Mouse (Mus musculus) lung, embryonic 16.5 days (tissue): Measurements from ENCODE around the gene Tspan15. TPM values are rescaled to one million over a fixed set of nuclear protein-coding genes. Genes with fewer than 3 reads are reported as not detected.

Source experiments
- ATAC-seq: fragments of 200-750 bp; cut with Nextera tagmentation; 2 replicates; pipeline ENCODE4 v1.8.0; 2017; ENCODE audit warnings: low read depth, mild to moderate bottlenecking, moderate library complexity
- H3K27ac ChIP-seq: fragments of 300-500 bp; sonication (generic); 2 replicates; pipeline ENCODE4 v1.5.1; 2014; ENCODE audit warnings: mild to moderate bottlenecking, control low read depth, low read length
- H3K27me3 ChIP-seq: fragments of 300-500 bp; sonication (generic); 2 replicates; pipeline ENCODE4 v1.6.1; 2014; ENCODE audit warnings: low read depth, low read length, mixed read lengths; ENCODE audit not compliant: control insufficient read depth, insufficient read depth
- H3K36me3 ChIP-seq: fragments of 300-500 bp; sonication (generic); 2 replicates; pipeline ENCODE4 v1.6.1; 2014; ENCODE audit warnings: low read length; ENCODE audit not compliant: control insufficient read depth, insufficient read depth
- H3K4me1 ChIP-seq: fragments of 300-500 bp; sonication (generic); replicated peaks from 2 replicates; pipeline ENCODE4 v1.6.1; 2014; ENCODE audit warnings: low read length, mixed read lengths; ENCODE audit not compliant: control insufficient read depth, insufficient read depth
- H3K4me2 ChIP-seq: fragments of 300-500 bp; sonication (generic); 2 replicates; pipeline ENCODE4 v1.6.1; 2014; ENCODE audit warnings: low read depth, low read length, control low read depth
- H3K4me3 ChIP-seq: fragments of 300-500 bp; sonication (generic); 2 replicates; pipeline ENCODE4 v1.5.1; 2014; ENCODE audit warnings: mild to moderate bottlenecking, low read length, control low read depth
- H3K9ac ChIP-seq: fragments of 300-500 bp; sonication (generic); 2 replicates; pipeline ENCODE4 v1.6.1; 2014; ENCODE audit warnings: low read length, control low read depth
- H3K9me3 ChIP-seq: fragments of 300-500 bp; sonication (generic); 2 replicates; pipeline ENCODE4 v1.6.1; 2016; ENCODE audit warnings: low read length; ENCODE audit not compliant: control insufficient read depth
- WGBS: fragments of 180-500 bp; shearing (Covaris S2); extraction: QIAGEN DNeasy Blood & Tissue Kit; methylation state at CpG from one replicate; pipeline ENCODE4 v1.1.7; 2014; 5-methylcytosine and 5-hydroxymethylcytosine counted together
- polyA plus RNA-seq: library from polyadenylated mRNA; unstranded; fragments of >200 nt; fragmentation: Nextera tagmentation; extraction: Ambion mirVana; gene quantifications from 2 replicates; pipeline ENCODE4 v1.2.1, GENCODE M21; 2015

Gene Tspan15
- polyA plus RNA-seq, 1 experiment from 2014 or later: 96.1 TPM

- Histone ChIP-seq H3K27me3 (no peaks in the 10 kb centered on the region), H3K4me3 (no peak overlapping the region), H3K36me3 (no peaks in the 10 kb centered on the region), H3K27ac (no peak overlapping the region), H3K9ac (no peak overlapping the region), H3K4me2 (no peak overlapping the region), H3K9me3 (no peaks in the 10 kb centered on the region), H3K4me1 (peaks cover 7% of the 10 kb centered on the region)
- ATAC-seq: no peak
- 82% methylated on average over 27 of the region's 27 CpGs for WGBS
Observed at GRCm38 (mm10) chr10:62252496-62253235, 21.6 kb upstream of the Tspan15 start.

DNA sequence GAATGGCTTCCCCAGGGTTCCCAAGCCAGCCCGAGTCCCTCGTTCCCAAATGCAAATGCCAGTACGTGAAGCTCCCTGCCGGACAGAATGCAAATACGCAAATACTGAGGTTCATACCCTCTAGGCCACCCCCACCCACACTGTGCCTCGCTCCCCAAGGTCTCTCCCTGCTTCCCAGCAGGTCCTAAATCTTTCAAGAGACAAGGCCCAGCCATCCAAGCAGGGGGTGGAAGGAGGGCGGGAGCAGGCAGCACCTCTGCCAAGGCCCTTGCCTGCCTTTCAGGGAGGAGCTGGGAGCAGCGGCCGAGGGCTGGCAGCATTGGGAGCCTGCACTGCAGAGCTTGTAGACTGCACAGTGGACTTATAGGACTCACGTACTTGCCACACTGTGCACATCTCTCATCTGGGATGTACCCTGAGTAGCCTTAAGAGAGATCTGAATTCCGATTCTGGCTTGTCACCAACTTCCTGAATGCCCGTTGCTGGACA lies 21.0 kb upstream of the Tspan15 start, which contains the start of gene Tacr2:
TSS of gene Tacr2 (plus strand) at position 439 of the 489 bp plus-strand sequence.
- Histone ChIP-seq H3K27me3 (no peaks in the 10 kb centered on the region), H3K4me2 (no peak within 1 kb of the TSS), H3K9me3 (no peaks in the 10 kb centered on the region), H3K27ac (no peak within 1 kb of the TSS), H3K4me3 (no peak within 1 kb of the TSS), H3K36me3 (no peaks in the 10 kb centered on the region), H3K9ac (no peak within 1 kb of the TSS), H3K4me1 (peaks cover 13% of the 10 kb centered on the region)
- ATAC-seq: no peak
- 51% methylated on average over 12 of the region's 12 CpGs for WGBS

DNA sequence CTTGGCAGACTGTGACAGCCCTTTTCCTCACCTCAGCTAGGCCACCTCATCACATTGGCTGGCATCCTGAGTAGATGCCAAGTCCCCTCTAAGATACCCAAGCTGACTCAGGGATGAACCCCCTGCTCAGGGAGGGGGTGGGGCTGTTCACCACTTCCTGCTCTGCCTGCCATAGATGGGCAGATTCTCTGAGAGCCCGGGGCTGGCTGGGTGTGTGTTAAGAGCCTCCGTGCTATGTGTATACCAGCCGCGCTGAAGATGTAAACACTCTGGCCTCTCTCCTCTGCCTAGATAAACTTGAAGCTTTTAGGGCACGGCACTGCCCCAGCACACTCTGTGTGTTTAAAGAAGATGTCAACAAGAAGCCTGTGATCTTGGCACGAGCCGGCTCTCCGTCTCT lies 16.8 kb upstream of the Tspan15 start:
- no peak overlapping the region for H3K4me3 ChIP-seq
- no peaks in the 10 kb centered on the region for H3K27me3 ChIP-seq
- peak overlapping the region; percentile 7; the same call in 1 of the 2 replicates for H3K4me2 ChIP-seq
- no peaks in the 10 kb centered on the region for H3K36me3 ChIP-seq
- peak; percentile 87 for ATAC-seq
- H3K9me3 ChIP-seq: no peaks in the 10 kb centered on the region; the same call in 1 of the 2 replicates
- peak overlapping the region; percentile 44 for H3K27ac ChIP-seq
- H3K4me1 ChIP-seq: peaks cover 14% of the 10 kb centered on the region
- 1% methylated on average over 8 of the region's 8 CpGs for WGBS
- H3K9ac ChIP-seq: peak overlapping the region; percentile 43; the same call in 1 of the 2 replicates

GRCm38 (mm10) chr10:62247156-62247555 lies 16.1 kb upstream of the Tspan15 start:
- peak overlapping the region; percentile 44; the same call in 1 of the 2 replicates for H3K27ac ChIP-seq
- no peak for ATAC-seq
- no peaks in the 10 kb centered on the region for H3K27me3 ChIP-seq
- no peaks in the 10 kb centered on the region for H3K36me3 ChIP-seq
- H3K4me2 ChIP-seq: no peak overlapping the region
- H3K4me3 ChIP-seq: no peak overlapping the region
- H3K9ac ChIP-seq: no peak overlapping the region
- no peaks in the 10 kb centered on the region; the same call in 1 of the 2 replicates for H3K9me3 ChIP-seq
- peaks cover 14% of the 10 kb centered on the region for H3K4me1 ChIP-seq
- 54% methylated on average over 3 of the region's 3 CpGs for WGBS

- H3K36me3 ChIP-seq: no peaks in the 10 kb centered on the region
- no peak for ATAC-seq
- 84% methylated on average over 9 of the region's 9 CpGs for WGBS
- no peak overlapping the region for H3K4me2 ChIP-seq
- H3K9me3 ChIP-seq: no peaks in the 10 kb centered on the region; the same call in 1 of the 2 replicates
- peaks cover 14% of the 10 kb centered on the region for H3K4me1 ChIP-seq
- H3K27ac ChIP-seq: no peak overlapping the region
- H3K9ac ChIP-seq: no peak overlapping the region
- H3K27me3 ChIP-seq: no peaks in the 10 kb centered on the region
- no peak overlapping the region for H3K4me3 ChIP-seq
Observed at GRCm38 (mm10) chr10:62244067-62244466, 13.0 kb upstream of the Tspan15 start.

DNA sequence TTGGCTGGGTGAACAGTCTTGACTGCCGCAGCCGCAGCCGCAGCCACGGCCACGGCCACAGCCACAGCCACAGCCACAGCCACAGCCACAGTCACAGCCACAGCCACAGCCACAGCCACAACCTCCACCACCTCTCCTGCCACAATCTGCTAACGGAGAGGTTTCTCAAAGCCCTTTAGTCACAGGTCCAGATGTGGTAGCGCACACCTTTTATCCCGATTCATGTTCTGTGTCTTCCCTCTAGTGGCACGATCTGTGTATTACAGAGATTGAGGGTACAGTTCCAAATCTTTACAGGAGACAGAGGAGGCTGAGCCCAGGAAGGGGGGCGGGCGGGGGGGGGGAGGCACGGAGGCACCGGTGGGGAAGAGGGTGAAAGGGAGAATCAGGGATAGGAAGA lies 11.8 kb upstream of the Tspan15 start:
- Histone ChIP-seq H3K27me3 (no peaks in the 10 kb centered on the region), H3K9me3 (no peaks in the 10 kb centered on the region; the same call in 1 of the 2 replicates), H3K4me2 (peak overlapping the region; percentile 27), H3K4me3 (no peak overlapping the region), H3K27ac (peak overlapping the region; percentile 72), H3K9ac (no peak overlapping the region; the same call in 1 of the 2 replicates), H3K4me1 (peaks cover 10% of the 10 kb centered on the region), H3K36me3 (no peaks in the 10 kb centered on the region)
- WGBS: 39% methylated on average over 10 of the region's 13 CpGs
- ATAC-seq: peak; percentile 60

DNA sequence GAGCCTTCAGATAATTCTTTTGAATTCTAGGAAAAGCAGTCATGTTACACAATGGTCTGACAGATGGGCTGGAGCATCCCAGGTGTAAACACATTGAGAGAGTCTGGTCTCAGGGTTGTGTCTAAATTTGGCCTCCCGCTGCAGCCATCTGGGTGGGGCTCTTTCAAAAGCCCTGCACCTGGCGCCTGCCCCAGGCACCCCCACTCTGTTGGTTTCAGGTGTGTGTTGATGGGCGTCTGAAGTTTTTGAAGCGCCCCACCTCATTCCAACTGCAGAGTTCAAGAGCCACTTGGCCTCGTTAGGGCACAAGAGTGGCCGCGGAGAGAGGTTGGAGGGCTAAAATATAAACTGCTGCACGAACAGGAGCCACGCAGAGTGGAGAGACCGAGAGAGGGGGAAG lies 11.3 kb upstream of the Tspan15 start:
- H3K4me1 ChIP-seq: peaks cover 4% of the 10 kb centered on the region
- no peak overlapping the region for H3K4me3 ChIP-seq
- WGBS: 33% methylated on average over 10 of the region's 10 CpGs
- no peak overlapping the region; the same call in 1 of the 2 replicates for H3K9ac ChIP-seq
- no peaks in the 10 kb centered on the region for H3K27me3 ChIP-seq
- H3K9me3 ChIP-seq: no peaks in the 10 kb centered on the region; the same call in 1 of the 2 replicates
- H3K36me3 ChIP-seq: no peaks in the 10 kb centered on the region
- H3K4me2 ChIP-seq: peak overlapping the region; percentile 27
- ATAC-seq: peak; percentile 86
- H3K27ac ChIP-seq: peak overlapping the region; percentile 72

DNA sequence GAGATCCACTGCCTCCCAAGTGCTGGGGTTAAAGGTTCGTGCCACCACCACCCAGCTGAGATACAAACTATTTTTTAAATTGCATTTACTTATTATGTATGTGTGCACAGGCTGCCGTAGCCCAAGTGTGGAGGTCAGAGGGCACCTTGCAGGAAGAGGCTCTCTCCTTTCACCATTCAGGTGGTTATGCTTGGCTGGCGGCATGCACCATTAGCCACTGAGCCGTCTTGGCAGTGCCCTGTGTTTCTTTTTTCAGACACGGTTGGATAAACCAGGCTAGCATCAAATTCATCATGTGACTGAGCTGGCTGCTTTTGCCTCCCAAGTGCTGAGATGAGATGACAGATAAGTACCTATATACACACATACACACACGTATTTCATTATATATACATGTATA lies 8.2 kb upstream of the Tspan15 start:
- Histone ChIP-seq H3K4me2 (no peak overlapping the region), H3K9ac (no peak overlapping the region), H3K4me3 (no peak overlapping the region), H3K27me3 (no peaks in the 10 kb centered on the region), H3K9me3 (no peaks in the 10 kb centered on the region; the same call in 1 of the 2 replicates), H3K36me3 (no peaks in the 10 kb centered on the region), H3K4me1 (no peaks in the 10 kb centered on the region), H3K27ac (no peak overlapping the region)
- ATAC-seq: no peak
- WGBS: 39% methylated on average over 6 of the region's 6 CpGs

DNA sequence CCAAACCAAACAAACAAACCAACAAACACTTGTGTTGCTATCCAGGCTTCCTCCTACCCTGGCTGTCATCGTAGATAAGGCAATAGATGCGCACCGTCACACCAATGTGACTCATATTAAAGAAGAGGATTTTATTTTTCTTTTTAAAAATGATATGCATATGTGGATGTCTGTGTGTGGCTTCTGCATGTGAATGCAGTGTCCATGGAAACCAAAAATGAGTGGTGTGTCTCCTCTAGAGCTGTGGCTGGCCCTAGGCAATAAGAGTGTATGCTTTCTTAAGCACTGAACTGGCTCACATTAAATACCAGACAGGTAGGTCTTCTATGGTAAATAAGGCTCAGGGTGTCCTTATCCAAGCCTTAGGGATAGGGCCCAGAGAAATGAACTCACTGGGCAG lies 7.6 kb upstream of the Tspan15 start:
- Histone ChIP-seq H3K36me3 (no peaks in the 10 kb centered on the region), H3K27me3 (no peaks in the 10 kb centered on the region), H3K4me3 (no peak overlapping the region), H3K9ac (no peak overlapping the region), H3K4me2 (no peak overlapping the region), H3K4me1 (no peaks in the 10 kb centered on the region), H3K9me3 (no peaks in the 10 kb centered on the region), H3K27ac (no peak overlapping the region)
- no peak for ATAC-seq
- 95% methylated on average over 3 of the region's 3 CpGs for WGBS
